Mouse (Mus musculus) heart, embryonic 15.5 days (tissue): ENCODE data around the gene Igfbp3. TPM values are rescaled to one million over a fixed set of nuclear protein-coding genes. Genes with fewer than 3 reads are reported as not detected.

ENCODE experiments used
- ATAC-seq: fragments of 200-750 bp; cut with Nextera tagmentation; replicated peaks from 2 replicates; pipeline ENCODE4 v1.8.0; 2017; ENCODE audit warnings: low read depth, moderate TSS enrichment; ENCODE audit not compliant: insufficient number of reproducible peaks, insufficient read depth, low FRiP score
- H3K27ac ChIP-seq: fragments of 300-500 bp; sonication (generic); 2 replicates; pipeline ENCODE4 v1.5.1; 2015; ENCODE audit warnings: mild to moderate bottlenecking, inconsistent platforms
- H3K27me3 ChIP-seq: fragments of 300-500 bp; sonication (generic); 2 replicates; pipeline ENCODE4 v1.6.1; 2015; ENCODE audit warnings: inconsistent platforms
- H3K36me3 ChIP-seq: fragments of 300-500 bp; sonication (generic); 2 replicates; pipeline ENCODE4 v1.6.1; 2015; ENCODE audit warnings: mild to moderate bottlenecking, inconsistent platforms
- H3K4me1 ChIP-seq: fragments of 300-500 bp; sonication (generic); replicated peaks from 2 replicates; pipeline ENCODE4 v1.6.1; 2015; ENCODE audit warnings: inconsistent platforms
- H3K4me2 ChIP-seq: fragments of 300-500 bp; sonication (generic); 2 replicates; pipeline ENCODE4 v1.6.1; 2015; ENCODE audit warnings: inconsistent platforms, mild to moderate bottlenecking, moderate library complexity
- H3K4me3 ChIP-seq: fragments of 300-500 bp; sonication (generic); 2 replicates; pipeline ENCODE4 v1.5.1; 2015; ENCODE audit warnings: mild to moderate bottlenecking, inconsistent platforms
- H3K9ac ChIP-seq: fragments of 300-500 bp; sonication (generic); 2 replicates; pipeline ENCODE4 v1.6.1; 2015; ENCODE audit warnings: mild to moderate bottlenecking, inconsistent platforms
- H3K9me3 ChIP-seq: fragments of 300-500 bp; sonication (generic); replicated peaks from 2 replicates; pipeline ENCODE4 v1.6.1; 2016; ENCODE audit warnings: inconsistent platforms
- WGBS: fragments of 180-500 bp; shearing (Covaris S2); methylation state at CpG from one replicate; pipeline ENCODE4 v1.1.7; 2015; ENCODE audit warnings: mixed read lengths; 5-methylcytosine and 5-hydroxymethylcytosine counted together
- polyA plus RNA-seq: library from polyadenylated mRNA; unstranded; fragments of >200 nt; fragmentation: Nextera tagmentation; extraction: Ambion mirVana; gene quantifications from 2 replicates; pipeline ENCODE4 v1.2.1, GENCODE M21; 2015

Gene Igfbp3
- polyA plus RNA-seq, 1 experiment from 2014 or later, result 37.8 TPM

- peak; percentile 19; the same call in 1 of the 2 replicates for ATAC-seq
- Histone ChIP-seq H3K4me2 (no peak overlapping the region), H3K27ac (peak overlapping the region; percentile 49), H3K36me3 (no peaks in the 10 kb centered on the region), H3K4me1 (peaks cover 11% of the 10 kb centered on the region), H3K9ac (no peak overlapping the region), H3K27me3 (no peaks in the 10 kb centered on the region), H3K9me3 (no peaks in the 10 kb centered on the region), H3K4me3 (no peak overlapping the region)
- WGBS, result 47% methylated on average over 6 of the region's 6 CpGs
Measured at GRCm38 (mm10) chr11:7160146-7160545, 53.6 kb downstream of the Igfbp3 start.

GRCm38 (mm10) chr11:7158196-7158595 lies 55.5 kb downstream of the Igfbp3 start:
- Histone ChIP-seq H3K4me2 (no peak overlapping the region), H3K27ac (no peak overlapping the region), H3K4me3 (no peak overlapping the region), H3K27me3 (no peaks in the 10 kb centered on the region), H3K9ac (no peak overlapping the region), H3K36me3 (no peaks in the 10 kb centered on the region), H3K4me1 (peaks cover 11% of the 10 kb centered on the region), H3K9me3 (no peaks in the 10 kb centered on the region)
- WGBS, result 86% methylated on average over 6 of the region's 6 CpGs
- ATAC-seq, result no peak

- Histone ChIP-seq H3K9ac (no peak overlapping the region), H3K4me2 (no peak overlapping the region), H3K4me1 (peaks cover 11% of the 10 kb centered on the region), H3K27ac (no peak overlapping the region), H3K9me3 (no peaks in the 10 kb centered on the region), H3K36me3 (no peaks in the 10 kb centered on the region), H3K27me3 (no peaks in the 10 kb centered on the region), H3K4me3 (no peak overlapping the region)
- ATAC-seq, result no peak
- 60% methylated on average over 4 of the region's 4 CpGs for WGBS
Measured at GRCm38 (mm10) chr11:7156427-7156826, 57.3 kb downstream of the Igfbp3 start.

Other genes with a start within 250 kb of the Igfbp3 start
- gene Adcy1, start 150.4 kb downstream of the Igfbp3 start, polyA plus RNA-seq, result 0.50 and 0.85 TPM in 2 replicates
- not detected in 2 replicates for gene Gm11985, start 25.4 kb downstream of the Igfbp3 start, polyA plus RNA-seq
- gene Igfbp1, start 16.1 kb downstream of the Igfbp3 start, polyA plus RNA-seq, result 0.34 and 1.2 TPM in 2 replicates